Mouse (Mus musculus) neural tube, embryonic 12.5 days (tissue): Measurements from ENCODE around the gene Rab11b. TPM values are rescaled to one million over a fixed set of nuclear protein-coding genes. Genes with fewer than 3 reads are reported as not detected.
"Not testable (repeated sequence)": the region's sequence is repeated elsewhere in the genome, so short reads cannot be mapped to it uniquely, and the experiment has no call there.

Experiments used
- ATAC-seq: fragments of 200-750 bp; cut with Nextera tagmentation; 2 replicates; pipeline ENCODE4 v1.8.0; 2017; ENCODE audit warnings: low read depth, mild to moderate bottlenecking, moderate TSS enrichment, moderate library complexity; ENCODE audit not compliant: low FRiP score
- H3K27ac ChIP-seq: fragments of 300-500 bp; sonication (generic); 2 replicates; pipeline ENCODE4 v1.5.1; 2016
- H3K27me3 ChIP-seq: fragments of 300-500 bp; sonication (generic); replicated peaks from 2 replicates; pipeline ENCODE4 v1.6.1; 2016; ENCODE audit warnings: mild to moderate bottlenecking
- H3K36me3 ChIP-seq: fragments of 300-500 bp; sonication (generic); 2 replicates; pipeline ENCODE4 v1.6.1; 2016; ENCODE audit warnings: mild to moderate bottlenecking
- H3K4me1 ChIP-seq: fragments of 300-500 bp; sonication (generic); 2 replicates; pipeline ENCODE4 v1.6.1; 2016
- H3K4me2 ChIP-seq: fragments of 300-500 bp; sonication (generic); replicated peaks from 2 replicates; pipeline ENCODE4 v1.6.1; 2016; ENCODE audit warnings: mild to moderate bottlenecking
- H3K4me3 ChIP-seq: fragments of 300-500 bp; sonication (generic); 2 replicates; pipeline ENCODE4 v1.5.1; 2016
- H3K9ac ChIP-seq: fragments of 300-500 bp; sonication (generic); 2 replicates; pipeline ENCODE4 v1.6.1; 2016; ENCODE audit warnings: mild to moderate bottlenecking
- H3K9me3 ChIP-seq: fragments of 300-500 bp; sonication (generic); 2 replicates; pipeline ENCODE4 v1.6.1; 2016; ENCODE audit warnings: mild to moderate bottlenecking
- WGBS: fragments of 180-500 bp; shearing (Covaris S2); methylation state at CpG from one replicate; pipeline ENCODE4 v1.1.7; 2016; 5-methylcytosine and 5-hydroxymethylcytosine counted together
- polyA plus RNA-seq: library from polyadenylated mRNA; unstranded; fragments of >200 nt; fragmentation: Nextera tagmentation; extraction: Ambion mirVana; gene quantifications from 2 replicates; pipeline ENCODE4 v1.2.1, GENCODE M21; 2016

Rab11b gene
- polyA plus RNA-seq, 1 experiment from 2014 or later, result 412 TPM

DNA sequence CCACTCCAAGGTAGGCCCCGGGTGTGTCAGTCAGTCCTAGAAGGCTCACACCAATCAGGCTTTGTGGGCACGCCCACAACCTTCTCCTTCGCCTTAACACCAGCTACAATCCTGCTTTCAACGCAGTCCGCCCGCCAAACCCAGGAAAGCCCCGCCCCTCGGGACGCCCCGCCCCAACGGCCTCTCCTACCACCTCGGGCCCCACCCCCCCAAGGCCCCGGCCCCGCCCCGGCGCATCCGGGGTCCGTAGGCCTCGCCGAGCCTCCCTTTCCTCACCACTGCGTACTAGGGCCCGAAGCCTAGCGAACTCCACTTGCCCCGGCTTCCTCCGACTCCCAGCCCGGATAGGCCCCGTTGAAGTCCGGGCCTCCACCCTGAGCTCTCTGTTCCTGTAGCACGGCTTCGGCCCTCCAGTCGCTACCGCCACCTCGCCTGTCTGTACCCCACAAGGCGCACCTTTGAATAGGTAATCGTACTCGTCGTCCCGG, 519 bp downstream of the Rab11b start:
- H3K9ac ChIP-seq, result peak overlapping the region; percentile 91
- H3K4me1 ChIP-seq, result peaks cover 40% of the 10 kb centered on the region
- peak overlapping the region; percentile 73 for H3K4me3 ChIP-seq
- no peaks in the 10 kb centered on the region for H3K9me3 ChIP-seq
- peaks cover 7% of the 10 kb centered on the region; the same call in 1 of the 2 replicates for H3K36me3 ChIP-seq
- H3K27ac ChIP-seq, result peak overlapping the region; percentile 97
- under 1% methylated on average over 38 of the region's 38 CpGs for WGBS
- ATAC-seq, result peak; percentile 88
- peak overlapping the region; percentile 72 for H3K4me2 ChIP-seq
- no peaks in the 10 kb centered on the region for H3K27me3 ChIP-seq

DNA sequence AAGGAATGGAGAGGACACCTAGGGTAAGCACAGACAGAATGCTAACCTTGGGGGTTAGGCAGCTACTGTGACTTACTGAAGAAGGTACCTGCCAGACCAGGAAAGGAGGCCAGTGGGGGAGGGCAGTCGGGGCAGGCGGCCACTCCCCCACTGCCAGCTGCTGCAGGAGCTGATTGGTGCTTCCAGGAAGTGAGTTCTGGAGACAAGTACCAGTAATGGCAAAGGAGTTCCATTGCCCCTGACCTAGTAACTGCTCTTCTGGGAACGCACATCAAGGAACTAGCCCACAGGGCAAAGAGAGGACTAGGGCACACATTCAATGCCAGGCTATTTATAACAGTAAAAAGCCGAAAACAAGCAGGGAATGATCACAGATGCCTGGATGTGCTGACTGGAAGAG, 3.1 kb downstream of the Rab11b start:
- 69% methylated on average over 4 of the region's 4 CpGs for WGBS
- Histone ChIP-seq H3K4me3 (no peak overlapping the region), H3K27ac (no peak overlapping the region), H3K9ac (0 out of 2 replicates have a peak overlapping the region, but pooled peaks have one; percentile 8), H3K36me3 (peaks cover 7% of the 10 kb centered on the region; the same call in 1 of the 2 replicates), H3K4me1 (peaks cover 40% of the 10 kb centered on the region), H3K4me2 (peak overlapping the region; percentile 23; the same call in 1 of the 2 replicates), H3K27me3 (no peaks in the 10 kb centered on the region), H3K9me3 (no peaks in the 10 kb centered on the region)
- ATAC-seq, result no peak

DNA sequence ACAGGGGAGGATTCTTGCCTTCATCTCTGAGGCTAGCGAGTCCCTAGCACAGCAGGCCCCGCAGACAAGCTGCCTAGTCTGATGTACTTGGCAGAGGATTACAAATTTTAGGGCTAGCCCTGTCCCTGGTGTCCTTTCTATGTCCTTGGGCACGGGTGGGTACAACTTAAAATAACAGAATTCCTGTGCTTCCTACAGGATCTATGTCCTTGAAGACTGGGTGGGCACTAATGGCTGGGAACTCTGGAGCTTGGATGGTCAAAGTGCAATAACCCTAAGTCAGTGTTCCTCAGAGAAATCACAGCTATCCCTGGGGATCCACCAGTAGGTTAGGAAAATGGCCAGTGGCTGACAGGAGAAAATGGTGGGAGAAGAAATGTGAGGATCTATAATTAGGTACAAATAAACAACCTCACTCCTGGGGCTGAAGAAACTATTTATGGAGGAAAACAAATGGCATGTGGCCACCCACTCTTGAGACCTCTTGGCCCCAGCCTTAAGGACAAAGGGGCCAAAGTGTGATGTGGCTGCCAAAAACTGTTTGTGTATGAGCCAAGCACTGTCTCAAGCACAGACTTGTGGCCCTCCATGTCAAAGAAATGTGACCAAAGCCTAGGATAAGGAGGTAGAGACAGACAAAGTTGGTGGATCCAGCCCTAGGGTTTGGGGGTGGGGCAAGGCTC, 4.1 kb downstream of the Rab11b start:
- peaks cover 9% of the 10 kb centered on the region; the same call in 1 of the 2 replicates for H3K36me3 ChIP-seq
- 86% methylated on average over 3 of the region's 3 CpGs for WGBS
- H3K4me2 ChIP-seq, result 0 out of 2 replicates have a peak overlapping the region, but pooled peaks have one; percentile 16
- H3K9me3 ChIP-seq, result no peaks in the 10 kb centered on the region
- no peak overlapping the region; the same call in 1 of the 2 replicates for H3K9ac ChIP-seq
- ATAC-seq, result no peak
- H3K27ac ChIP-seq, result no peak overlapping the region; the same call in 1 of the 2 replicates
- H3K27me3 ChIP-seq, result no peaks in the 10 kb centered on the region
- H3K4me3 ChIP-seq, result no peak overlapping the region
- peaks cover 40% of the 10 kb centered on the region for H3K4me1 ChIP-seq

DNA sequence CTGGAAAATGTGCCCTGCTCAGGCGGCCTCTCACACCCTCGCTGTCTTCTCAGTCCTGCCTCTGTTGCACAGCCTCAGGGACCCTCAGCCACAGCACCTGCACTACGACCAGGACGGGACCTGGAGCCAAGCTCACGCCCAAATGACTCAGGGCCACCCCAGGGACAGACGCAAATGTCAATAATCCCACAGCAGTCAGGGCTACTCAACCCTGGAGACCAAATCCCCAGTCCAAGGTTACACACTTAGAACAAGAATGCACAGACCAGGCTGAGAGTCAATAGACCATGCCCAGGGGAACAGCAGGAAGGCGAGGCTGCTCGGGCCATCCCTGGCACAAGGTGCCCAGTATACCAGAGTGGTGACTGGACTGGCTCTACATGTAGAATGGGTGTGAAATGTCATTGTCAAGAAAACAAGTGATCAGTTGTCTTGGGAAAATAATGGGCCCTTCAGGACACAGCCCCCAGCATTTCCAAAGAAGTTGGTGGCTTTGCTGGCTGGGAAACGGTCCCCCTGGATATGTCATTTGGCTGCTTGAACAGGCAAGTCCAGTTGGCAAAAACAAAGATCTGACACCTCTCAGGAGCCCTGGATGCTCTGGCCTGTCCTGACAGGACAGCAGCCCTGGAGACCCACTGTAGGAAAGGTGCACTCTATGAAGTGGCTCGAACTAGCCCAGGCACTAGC, 4.8 kb downstream of the Rab11b start:
- 82% methylated on average over 10 of the region's 10 CpGs for WGBS
- no peak for ATAC-seq
- H3K4me1 ChIP-seq, result peaks cover 40% of the 10 kb centered on the region
- 0 out of 2 replicates have a peak overlapping the region, but pooled peaks have one; percentile 16 for H3K4me2 ChIP-seq
- H3K9ac ChIP-seq, result no peak overlapping the region; the same call in 1 of the 2 replicates
- no peak overlapping the region; the same call in 1 of the 2 replicates for H3K27ac ChIP-seq
- peaks cover 16% of the 10 kb centered on the region; the same call in 1 of the 2 replicates for H3K36me3 ChIP-seq
- no peaks in the 10 kb centered on the region for H3K27me3 ChIP-seq
- H3K9me3 ChIP-seq, result no peaks in the 10 kb centered on the region
- no peak overlapping the region for H3K4me3 ChIP-seq

DNA sequence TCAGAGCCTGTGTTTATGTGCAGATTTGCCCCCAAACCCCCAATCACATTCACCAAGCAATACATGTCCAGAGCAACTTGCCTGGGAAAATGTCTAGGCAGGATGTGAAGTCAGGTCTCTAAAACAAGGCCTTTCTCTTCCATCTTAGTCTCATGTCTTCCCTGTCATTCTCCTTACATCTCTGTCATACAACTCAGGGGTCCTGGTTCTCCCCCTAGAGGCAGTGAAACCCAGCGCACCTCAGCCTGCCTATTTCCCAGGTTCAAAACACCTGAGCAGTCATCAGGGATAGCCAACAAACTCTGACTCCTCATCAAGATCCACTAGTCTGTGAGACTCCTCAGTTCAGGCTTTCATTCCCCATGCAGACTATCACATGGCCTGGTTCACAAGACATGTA, 5.7 kb downstream of the Rab11b start:
- Histone ChIP-seq H3K9me3 (no peaks in the 10 kb centered on the region), H3K4me3 (no peak overlapping the region), H3K9ac (no peak overlapping the region), H3K4me2 (no peak overlapping the region), H3K27me3 (no peaks in the 10 kb centered on the region), H3K36me3 (peaks cover 25% of the 10 kb centered on the region), H3K27ac (no peak overlapping the region), H3K4me1 (peaks cover 40% of the 10 kb centered on the region)
- no peak for ATAC-seq
- WGBS, result 69% methylated on average over 1 of the region's 1 CpGs

DNA sequence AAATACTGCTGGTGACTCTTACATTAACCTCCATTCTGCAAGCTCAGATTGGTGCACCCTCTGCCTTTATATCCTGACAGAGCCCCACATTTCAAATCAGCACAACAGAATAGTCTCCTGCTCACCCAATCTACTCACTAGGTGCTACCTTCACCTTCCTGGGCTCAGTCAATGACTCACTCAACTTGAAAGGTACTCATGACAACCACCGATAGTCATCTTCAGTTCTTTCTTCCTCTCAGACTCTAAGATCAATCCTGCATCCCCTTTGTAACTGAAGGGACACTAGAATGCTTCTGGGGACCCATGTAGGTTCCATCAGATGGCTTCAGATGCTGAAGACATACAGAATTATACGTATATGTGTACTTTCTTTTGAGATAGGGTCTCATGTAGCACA, 8.0 kb downstream of the Rab11b start:
- Histone ChIP-seq H3K9ac (no peak overlapping the region), H3K4me1 (peaks cover 22% of the 10 kb centered on the region), H3K27me3 (no peaks in the 10 kb centered on the region), H3K4me3 (no peak overlapping the region), H3K36me3 (peaks cover 47% of the 10 kb centered on the region), H3K4me2 (no peak overlapping the region), H3K27ac (no peak overlapping the region), H3K9me3 (no peaks in the 10 kb centered on the region)
- no peak for ATAC-seq
- WGBS, result 94% methylated on average over 2 of the region's 2 CpGs

DNA sequence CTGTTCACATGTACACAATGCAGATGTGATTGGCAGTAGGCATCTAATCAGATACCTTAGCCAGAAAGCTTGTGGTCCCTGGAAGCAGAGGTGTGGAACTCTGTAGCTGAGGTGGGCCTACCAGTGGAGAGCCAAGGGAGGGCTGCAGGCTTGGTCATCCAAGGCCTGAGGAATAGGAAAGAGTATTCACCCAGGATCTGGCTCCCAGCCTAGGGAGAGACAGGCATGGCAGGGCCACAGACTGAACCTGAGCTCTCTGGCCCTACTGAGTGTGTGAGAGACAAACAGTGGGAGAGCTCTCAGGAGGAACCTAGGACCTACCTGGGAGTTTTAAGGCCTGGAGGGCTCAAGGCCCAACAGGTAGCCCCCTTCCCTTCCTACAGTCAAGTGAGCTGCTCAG, 9.1 kb downstream of the Rab11b start:
- Histone ChIP-seq H3K4me1 (peaks cover 11% of the 10 kb centered on the region; the same call in 1 of the 2 replicates), H3K9me3 (no peaks in the 10 kb centered on the region), H3K36me3 (peaks cover 50% of the 10 kb centered on the region), H3K9ac (no peak overlapping the region), H3K27me3 (no peaks in the 10 kb centered on the region), H3K4me2 (no peak overlapping the region), H3K4me3 (no peak overlapping the region), H3K27ac (no peak overlapping the region)
- ATAC-seq, result no peak

DNA sequence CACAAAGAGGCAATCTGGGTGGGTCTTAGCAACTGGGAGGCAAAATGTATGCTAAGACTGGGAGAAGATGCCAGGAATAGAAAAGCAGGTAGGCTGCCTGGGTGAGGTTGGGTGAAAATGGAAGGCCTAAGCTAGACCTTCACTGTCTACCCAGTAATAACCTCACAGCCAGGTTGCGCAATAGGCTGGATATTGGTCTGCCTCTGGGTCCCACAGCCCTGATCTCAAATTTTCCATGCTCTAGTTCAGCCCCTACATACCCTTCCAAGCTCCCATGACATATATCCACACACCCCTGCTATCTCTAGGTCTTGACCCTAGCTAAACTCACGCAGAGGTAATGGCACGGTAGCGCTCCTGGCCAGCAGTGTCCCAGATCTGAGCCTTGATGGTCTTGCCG, 10.9 kb downstream of the Rab11b start:
- Histone ChIP-seq H3K4me1 (no peaks in the 10 kb centered on the region), H3K9me3 (no peaks in the 10 kb centered on the region), H3K4me3 (no peak overlapping the region), H3K9ac (no peak overlapping the region), H3K27me3 (no peaks in the 10 kb centered on the region), H3K27ac (no peak overlapping the region), H3K4me2 (no peak overlapping the region), H3K36me3 (peaks cover 54% of the 10 kb centered on the region)
- 98% methylated on average over 5 of the region's 5 CpGs for WGBS
- ATAC-seq, result no peak

DNA sequence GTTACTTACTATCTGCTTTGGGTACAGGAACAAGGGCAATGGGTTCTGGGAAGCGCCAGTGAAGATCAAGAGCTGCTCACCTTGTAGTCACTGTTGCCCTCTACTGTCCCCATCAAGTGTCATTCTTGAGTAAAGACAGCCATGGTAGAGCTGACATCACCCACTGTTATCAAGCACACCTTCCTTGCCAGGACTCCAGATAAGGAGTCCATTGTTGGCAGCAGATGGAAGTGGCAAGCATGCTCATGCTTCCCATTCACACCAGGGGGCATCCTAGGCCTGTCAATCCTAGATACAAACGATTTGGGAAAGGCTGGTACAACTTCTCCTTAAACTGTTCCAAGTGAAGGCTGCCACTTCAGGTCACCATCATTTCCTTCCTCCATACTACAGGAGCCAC, 14.3 kb downstream of the Rab11b start:
- Histone ChIP-seq H3K9ac (no peak overlapping the region), H3K9me3 (no peaks in the 10 kb centered on the region), H3K27me3 (no peaks in the 10 kb centered on the region), H3K27ac (no peak overlapping the region), H3K4me1 (no peaks in the 10 kb centered on the region), H3K4me2 (no peak overlapping the region), H3K36me3 (peaks cover 50% of the 10 kb centered on the region), H3K4me3 (no peak overlapping the region)
- no peak for ATAC-seq
- WGBS, result 82% methylated on average over 2 of the region's 2 CpGs

DNA sequence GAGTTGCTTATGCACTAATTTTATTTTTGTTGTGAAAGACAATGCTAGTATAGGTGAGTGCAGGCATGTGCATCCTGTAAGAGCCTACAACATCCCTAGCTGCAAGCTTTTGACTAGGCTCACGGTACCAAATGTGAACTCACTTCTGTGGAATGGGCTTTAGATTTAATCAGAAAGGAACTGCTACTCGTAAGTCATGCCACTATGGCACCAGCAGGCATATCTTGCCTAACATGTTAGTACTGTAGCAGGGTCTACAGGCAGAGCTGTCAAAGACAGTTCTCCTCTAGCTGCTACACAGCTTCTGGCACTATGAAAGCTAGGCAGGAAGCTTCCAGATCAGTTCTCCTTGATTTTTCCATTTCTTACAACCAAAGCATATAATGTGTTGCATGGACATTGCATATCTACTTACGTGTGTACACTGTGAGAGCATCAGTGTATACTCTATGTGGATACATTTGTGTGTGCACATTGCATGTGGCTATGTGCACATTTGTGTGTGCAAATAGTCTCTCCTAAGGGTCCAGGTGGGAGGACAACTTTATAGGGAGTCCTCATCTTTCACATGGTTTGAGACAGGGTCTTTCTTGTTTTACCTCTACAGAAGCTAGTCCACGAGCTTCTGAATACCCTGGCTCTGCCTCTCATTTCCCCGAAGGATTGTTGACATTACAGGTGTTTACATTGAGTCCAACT, 15.5 kb downstream of the Rab11b start:
- 88% methylated on average over 5 of the region's 5 CpGs for WGBS
- Histone ChIP-seq H3K9me3 (no peaks in the 10 kb centered on the region), H3K4me3 (no peak overlapping the region), H3K4me1 (no peaks in the 10 kb centered on the region), H3K36me3 (peaks cover 38% of the 10 kb centered on the region), H3K27ac (no peak overlapping the region), H3K9ac (no peak overlapping the region), H3K4me2 (no peak overlapping the region), H3K27me3 (no peaks in the 10 kb centered on the region)
- no peak for ATAC-seq

DNA sequence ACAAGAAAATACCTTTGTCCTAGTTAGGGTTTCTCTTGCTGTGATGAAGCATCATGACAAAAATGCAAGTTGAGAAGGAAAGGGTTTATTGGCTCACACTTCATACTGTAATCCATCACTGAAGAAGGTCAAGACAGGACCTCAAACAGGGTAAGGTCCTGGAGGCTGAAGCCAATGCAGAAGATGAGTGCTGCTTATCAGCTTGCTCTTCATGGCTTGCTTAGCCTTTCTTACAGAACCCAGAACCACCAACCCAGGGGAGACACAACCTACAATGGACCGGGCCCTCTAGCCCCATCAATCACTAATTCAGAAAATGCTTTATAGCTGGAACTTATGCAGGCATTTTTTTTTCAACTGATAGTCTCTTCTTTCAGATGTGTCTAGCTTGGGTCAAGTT, 17.9 kb downstream of the Rab11b start:
- Histone ChIP-seq H3K27ac (no peak overlapping the region), H3K4me3 (no peak overlapping the region), H3K36me3 (peaks cover 15% of the 10 kb centered on the region), H3K4me1 (no peaks in the 10 kb centered on the region), H3K9me3 (no peaks in the 10 kb centered on the region), H3K27me3 (no peaks in the 10 kb centered on the region), H3K4me2 (no peak overlapping the region), H3K9ac (no peak overlapping the region)
- 97% methylated on average over 1 of the region's 1 CpGs for WGBS
- ATAC-seq, result no peak

DNA sequence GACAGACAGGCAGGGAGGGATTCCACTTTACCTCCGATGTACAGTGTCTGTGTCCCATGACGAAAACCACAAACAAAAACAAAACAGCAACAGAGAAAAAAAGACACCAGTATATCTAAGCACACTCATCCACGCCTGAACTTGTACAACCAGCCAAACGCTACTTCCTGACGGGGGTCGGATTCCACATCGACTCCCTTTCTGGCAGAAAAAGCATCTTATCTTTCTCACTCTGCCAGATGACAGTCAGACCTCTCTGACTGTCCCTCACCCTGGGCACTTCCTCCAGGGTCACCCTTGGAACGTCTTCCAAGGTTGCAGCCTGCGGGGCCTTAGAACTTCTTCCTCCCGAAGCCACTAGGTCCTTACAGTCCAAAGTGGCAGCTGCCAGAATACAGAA, 26.8 kb downstream of the Rab11b start:
- whole genome bisulfite sequencing, result 88% methylated on average over 10 of the region's 10 CpGs

More for the DNA sequence above, 26.8 kb downstream of the Rab11b start:
- H3K9ac ChIP-seq, H3K9me3 ChIP-seq, H3K27me3 ChIP-seq, ATAC-seq, H3K4me1 ChIP-seq, H3K4me2 ChIP-seq, H3K27ac ChIP-seq, H3K36me3 ChIP-seq, H3K4me3 ChIP-seq: not testable (repeated sequence)
